Mouse (Mus musculus): ENCODE results near the gene Gmppa. TPM values are rescaled to one million over a fixed set of nuclear protein-coding genes. Genes with fewer than 3 reads are reported as not detected.

Gene Gmppa
- polyA plus RNA-seq, 1 experiment = 36.5 TPM

GRCm38 (mm10) chr1:75460297-75460696, 24.6 kb downstream of the Gmppa start:
- H3K27ac ChIP-seq (ENCODE audit: insufficient read depth, low read length) = no peak overlapping the region
- no peak for TF ChIP-seq EP300 (IDR thresholded peaks at IDR 0.05; ENCODE audit: insufficient read depth, low read depth, low read length)
- no peak for TF ChIP-seq CTCF (IDR thresholded peaks at IDR 0.05; ENCODE audit: low read depth, low read length)
- TF ChIP-seq POLR2A (IDR thresholded peaks at IDR 0.05; ENCODE audit: insufficient read depth, low read length) = no peak
- H3K27me3 ChIP-seq (ENCODE audit: control insufficient read depth, insufficient read depth, low read length, poor library complexity, severe bottlenecking) = no peaks in the 10 kb centered on the region
- H3K4me3 ChIP-seq (ENCODE audit: low read depth, low read length) = no peak overlapping the region
- no peaks in the 10 kb centered on the region for H3K9me3 ChIP-seq (replicated peaks; ENCODE audit: control insufficient read depth, insufficient read depth, low read length, poor library complexity, severe bottlenecking)
- no peaks in the 10 kb centered on the region for H3K36me3 ChIP-seq (ENCODE audit: control insufficient read depth, insufficient read depth, low read length, poor library complexity, severe bottlenecking)
- H3K9ac ChIP-seq (ENCODE audit: low read depth, poor library complexity, severe bottlenecking) = no peak overlapping the region
- H3K4me1 ChIP-seq (ENCODE audit: control insufficient read depth, insufficient read depth, low read length) = no peaks in the 10 kb centered on the region

- Histone ChIP-seq H3K4me1 (ENCODE audit: control insufficient read depth, insufficient read depth, low read length) (no peaks in the 10 kb centered on the region), H3K27me3 (ENCODE audit: control insufficient read depth, insufficient read depth, low read length, poor library complexity, severe bottlenecking) (no peaks in the 10 kb centered on the region), H3K27ac (ENCODE audit: insufficient read depth, low read length) (no peak overlapping the region), H3K36me3 (ENCODE audit: control insufficient read depth, insufficient read depth, low read length, poor library complexity, severe bottlenecking) (no peaks in the 10 kb centered on the region), H3K9ac (ENCODE audit: low read depth, poor library complexity, severe bottlenecking) (no peak overlapping the region), H3K9me3 (replicated peaks; ENCODE audit: control insufficient read depth, insufficient read depth, low read length, poor library complexity, severe bottlenecking) (no peaks in the 10 kb centered on the region), H3K4me3 (ENCODE audit: low read depth, low read length) (no peak overlapping the region)
- TF ChIP-seq EP300 (IDR thresholded peaks at IDR 0.05; ENCODE audit: insufficient read depth, low read depth, low read length) = no peak
- no peak for TF ChIP-seq CTCF (IDR thresholded peaks at IDR 0.05; ENCODE audit: low read depth, low read length)
- TF ChIP-seq POLR2A (IDR thresholded peaks at IDR 0.05; ENCODE audit: insufficient read depth, low read length) = no peak
These were observed 26.9 kb downstream of the Gmppa start for GRCm38 (mm10) chr1:75462636-75463035.

GRCm38 (mm10) chr1:75463652-75464204, 28.0 kb downstream of the Gmppa start:
- TF ChIP-seq CTCF (IDR thresholded peaks at IDR 0.05; ENCODE audit: low read depth, low read length) (no peak), POLR2A (IDR thresholded peaks at IDR 0.05; ENCODE audit: insufficient read depth, low read length) (no peak), EP300 (IDR thresholded peaks at IDR 0.05; ENCODE audit: insufficient read depth, low read depth, low read length) (no peak)
- no peak overlapping the region for H3K9ac ChIP-seq (ENCODE audit: low read depth, poor library complexity, severe bottlenecking)
- H3K27me3 ChIP-seq (ENCODE audit: control insufficient read depth, insufficient read depth, low read length, poor library complexity, severe bottlenecking) = no peaks in the 10 kb centered on the region
- H3K9me3 ChIP-seq (replicated peaks; ENCODE audit: control insufficient read depth, insufficient read depth, low read length, poor library complexity, severe bottlenecking) = no peaks in the 10 kb centered on the region
- no peaks in the 10 kb centered on the region for H3K36me3 ChIP-seq (ENCODE audit: control insufficient read depth, insufficient read depth, low read length, poor library complexity, severe bottlenecking)
- H3K27ac ChIP-seq (ENCODE audit: insufficient read depth, low read length) = no peak overlapping the region
- no peak overlapping the region for H3K4me3 ChIP-seq (ENCODE audit: low read depth, low read length)
- no peaks in the 10 kb centered on the region for H3K4me1 ChIP-seq (ENCODE audit: control insufficient read depth, insufficient read depth, low read length)

GRCm38 (mm10) chr1:75467215-75467927, 31.6 kb downstream of the Gmppa start:
- Histone ChIP-seq H3K27me3 (ENCODE audit: control insufficient read depth, insufficient read depth, low read length, poor library complexity, severe bottlenecking) (no peaks in the 10 kb centered on the region), H3K9ac (ENCODE audit: low read depth, poor library complexity, severe bottlenecking) (no peak overlapping the region), H3K36me3 (ENCODE audit: control insufficient read depth, insufficient read depth, low read length, poor library complexity, severe bottlenecking) (no peaks in the 10 kb centered on the region), H3K27ac (ENCODE audit: insufficient read depth, low read length) (no peak overlapping the region), H3K4me3 (ENCODE audit: low read depth, low read length) (no peak overlapping the region), H3K4me1 (ENCODE audit: control insufficient read depth, insufficient read depth, low read length) (no peaks in the 10 kb centered on the region), H3K9me3 (replicated peaks; ENCODE audit: control insufficient read depth, insufficient read depth, low read length, poor library complexity, severe bottlenecking) (no peaks in the 10 kb centered on the region)
- TF ChIP-seq EP300 (IDR thresholded peaks at IDR 0.05; ENCODE audit: insufficient read depth, low read depth, low read length) (peak; percentile 61; the same call in 1 of the 2 replicates), CTCF (IDR thresholded peaks at IDR 0.05; ENCODE audit: low read depth, low read length) (peak; percentile 81), POLR2A (IDR thresholded peaks at IDR 0.05; ENCODE audit: insufficient read depth, low read length) (no peak)

GRCm38 (mm10) chr1:75469287-75469825, 33.6 kb downstream of the Gmppa start:
- no peaks in the 10 kb centered on the region for H3K27me3 ChIP-seq (ENCODE audit: control insufficient read depth, insufficient read depth, low read length, poor library complexity, severe bottlenecking)

GRCm38 (mm10) chr1:75476441-75476840, 40.7 kb downstream of the Gmppa start:
- H3K9me3 ChIP-seq (replicated peaks; ENCODE audit: control insufficient read depth, insufficient read depth, low read length, poor library complexity, severe bottlenecking) = no peaks in the 10 kb centered on the region
- H3K4me1 ChIP-seq (ENCODE audit: control insufficient read depth, insufficient read depth, low read length) = no peaks in the 10 kb centered on the region
- TF ChIP-seq EP300 (IDR thresholded peaks at IDR 0.05; ENCODE audit: insufficient read depth, low read depth, low read length) (no peak), POLR2A (IDR thresholded peaks at IDR 0.05; ENCODE audit: insufficient read depth, low read length) (no peak), CTCF (IDR thresholded peaks at IDR 0.05; ENCODE audit: low read depth, low read length) (no peak)
- H3K27ac ChIP-seq (ENCODE audit: insufficient read depth, low read length) = no peak overlapping the region
- H3K4me3 ChIP-seq (ENCODE audit: low read depth, low read length) = no peak overlapping the region
- H3K9ac ChIP-seq (ENCODE audit: low read depth, poor library complexity, severe bottlenecking) = no peak overlapping the region
- no peaks in the 10 kb centered on the region for H3K27me3 ChIP-seq (ENCODE audit: control insufficient read depth, insufficient read depth, low read length, poor library complexity, severe bottlenecking)
- H3K36me3 ChIP-seq (ENCODE audit: control insufficient read depth, insufficient read depth, low read length, poor library complexity, severe bottlenecking) = peaks cover 16% of the 10 kb centered on the region

More at GRCm38 (mm10) chr1:75469287-75469825, 33.6 kb downstream of the Gmppa start:
- TF ChIP-seq EP300 (IDR thresholded peaks at IDR 0.05; ENCODE audit: insufficient read depth, low read depth, low read length) (no peak), CTCF (IDR thresholded peaks at IDR 0.05; ENCODE audit: low read depth, low read length) (no peak), POLR2A (IDR thresholded peaks at IDR 0.05; ENCODE audit: insufficient read depth, low read length) (no peak)
- H3K27ac ChIP-seq (ENCODE audit: insufficient read depth, low read length) = no peak overlapping the region
- H3K4me3 ChIP-seq (ENCODE audit: low read depth, low read length) = no peak overlapping the region
- no peaks in the 10 kb centered on the region for H3K4me1 ChIP-seq (ENCODE audit: control insufficient read depth, insufficient read depth, low read length)
- H3K36me3 ChIP-seq (ENCODE audit: control insufficient read depth, insufficient read depth, low read length, poor library complexity, severe bottlenecking) = peaks cover 1% of the 10 kb centered on the region; the same call in 1 of the 2 replicates
- no peaks in the 10 kb centered on the region for H3K9me3 ChIP-seq (replicated peaks; ENCODE audit: control insufficient read depth, insufficient read depth, low read length, poor library complexity, severe bottlenecking)
- no peak overlapping the region for H3K9ac ChIP-seq (ENCODE audit: low read depth, poor library complexity, severe bottlenecking)
